Mouse (Mus musculus) natural killer cell, adult 2 months (primary cell): Measurements from ENCODE around the gene Arel1.

Experiments
- DNase-seq, 2 experiments: peaks; one replicate each; pipeline ENCODE4 v3.0.0; 2022; ENCODE audit warnings: low spot score in 2 of 2

Gene Arel1

DNA sequence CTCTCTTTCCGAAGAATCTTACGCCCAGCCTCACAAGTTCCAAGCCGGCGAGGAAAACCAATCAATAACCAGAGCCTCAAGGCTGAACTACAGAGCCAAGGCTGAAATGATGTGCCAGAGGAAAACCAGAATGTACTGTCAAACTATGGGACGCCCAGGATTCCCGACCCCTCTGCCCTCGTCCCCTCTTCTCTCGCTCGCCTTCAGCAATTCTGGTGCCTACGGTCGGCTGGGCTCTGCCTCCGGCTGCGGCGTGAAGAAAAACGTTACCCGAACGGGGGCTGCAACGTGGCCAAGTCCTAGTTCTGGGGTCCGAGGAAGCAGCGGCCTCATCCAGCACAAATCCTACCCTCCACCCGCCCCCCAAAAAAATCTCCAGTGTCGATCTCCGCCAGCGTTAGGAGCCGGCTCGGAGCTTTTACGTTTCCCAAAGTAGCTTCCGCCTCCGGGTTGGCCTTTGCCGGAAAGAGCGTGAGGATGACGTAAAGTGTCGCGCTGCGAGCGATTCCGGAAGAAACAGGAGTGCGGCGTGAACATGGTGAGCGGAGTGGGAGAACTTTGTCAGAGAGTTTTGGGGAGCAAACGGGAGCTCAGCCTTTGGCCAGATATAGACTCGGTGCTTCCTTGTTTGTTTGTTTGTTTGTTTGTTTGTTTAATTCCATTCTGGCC lies at the start of gene Arel1, which contains the start of gene Fcf1:
Gene Arel1, minus strand, starts transcription at position 473 of the 669 bp plus-strand sequence.
Gene Fcf1, plus strand, starts transcription at position 470 of the 669 bp plus-strand sequence.
- DNase-seq = peak; percentile 70 to 81

DNA sequence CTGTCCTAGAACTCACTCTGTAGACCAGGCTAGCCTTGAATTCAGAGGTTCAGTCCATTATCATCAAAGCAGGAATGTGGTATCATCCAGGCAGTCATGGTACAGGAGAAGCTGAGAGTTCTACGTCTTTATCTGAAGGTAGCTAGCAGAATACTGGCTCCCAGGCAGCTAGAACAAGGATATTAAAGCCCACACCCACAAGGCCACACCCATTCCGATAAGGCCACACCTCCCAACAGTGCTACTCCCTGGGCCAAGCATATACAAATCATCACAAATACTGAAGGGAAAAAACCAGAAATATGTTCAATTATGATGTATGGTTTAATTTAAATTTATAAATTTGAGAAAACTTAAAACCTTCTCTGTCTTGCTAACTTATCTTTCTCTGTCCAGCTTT lies 41.5 kb upstream of the Arel1 start:
- DNase-seq = no peak

DNA sequence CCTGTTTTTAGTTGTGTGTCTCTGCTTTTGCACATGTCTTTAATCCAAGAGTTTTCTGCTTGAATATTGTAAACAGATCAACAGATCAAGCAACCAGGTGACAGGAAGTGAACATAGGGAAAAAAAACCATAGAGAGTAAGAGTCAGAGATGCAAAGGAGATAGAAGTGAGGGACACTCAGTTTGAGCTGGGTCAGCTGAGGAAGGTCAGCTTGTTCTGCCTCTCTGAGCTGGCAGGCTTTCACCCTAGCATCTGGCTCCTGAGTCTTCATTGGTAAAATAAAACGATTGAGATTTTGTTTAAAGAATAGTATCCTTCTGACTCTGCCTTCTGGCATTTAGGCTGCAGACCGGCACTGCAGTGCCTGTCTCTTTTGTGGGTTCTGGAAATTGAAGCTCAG lies 39.8 kb upstream of the Arel1 start:
- DNase-seq = no peak

DNA sequence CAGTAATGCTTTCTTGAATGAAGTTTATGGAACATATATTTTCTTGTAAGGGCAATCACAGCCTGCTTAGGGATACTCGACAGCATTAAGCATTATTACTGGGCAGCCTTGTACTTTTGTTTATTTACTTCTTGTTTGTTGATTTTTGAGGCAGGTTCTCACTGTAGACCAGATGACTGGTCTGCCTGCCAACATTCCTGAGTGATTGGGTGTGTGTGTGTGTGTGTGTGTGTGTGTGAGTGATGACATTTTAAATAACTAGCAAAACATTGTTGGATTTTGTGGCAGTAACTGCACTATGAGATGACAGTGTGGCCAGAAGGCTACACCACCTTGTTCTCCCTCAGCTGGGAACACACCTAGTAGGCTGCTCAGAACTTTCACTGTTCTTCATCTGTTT lies 39.1 kb upstream of the Arel1 start:
- DNase-seq = no peak

DNA sequence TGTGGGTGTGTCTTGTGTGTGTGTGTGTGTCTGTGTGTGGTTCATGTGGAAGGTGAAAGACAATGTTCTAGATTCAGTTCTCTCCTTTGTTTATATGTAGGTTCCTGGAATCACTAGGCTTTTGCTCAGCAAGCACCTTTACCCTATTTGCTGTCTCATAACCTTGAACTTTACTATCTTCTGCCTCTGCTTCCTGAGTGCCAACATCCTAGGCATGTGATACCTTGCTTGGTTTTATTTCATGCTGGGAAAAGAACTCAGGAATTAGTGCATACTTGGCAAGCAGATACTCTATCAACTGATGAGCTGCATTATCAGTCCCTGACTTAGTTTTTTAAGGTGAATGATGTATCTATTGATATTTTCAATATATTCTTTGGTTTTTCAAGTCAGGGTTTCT lies 36.3 kb upstream of the Arel1 start:
- no peak for DNase-seq

DNA sequence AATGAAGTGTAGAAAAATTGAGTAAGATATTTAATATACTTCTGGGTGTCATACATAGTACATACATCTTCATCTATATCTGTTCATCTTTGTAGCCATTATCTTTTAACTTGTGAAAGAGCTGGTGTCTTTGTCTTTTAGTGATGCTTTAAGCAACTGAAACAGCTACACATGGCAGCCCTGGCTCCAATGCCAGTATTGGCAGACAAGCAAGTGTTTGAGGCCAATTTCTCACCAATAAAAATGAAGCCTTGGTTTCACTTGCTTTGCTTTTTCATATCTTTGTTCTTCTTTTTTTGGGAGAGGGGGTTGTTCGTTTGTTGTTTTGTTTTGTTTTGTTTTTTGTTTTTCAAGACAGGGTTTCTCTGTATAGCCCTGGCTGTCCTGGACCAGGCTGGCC lies 35.5 kb upstream of the Arel1 start:
- no peak for DNase-seq

DNA sequence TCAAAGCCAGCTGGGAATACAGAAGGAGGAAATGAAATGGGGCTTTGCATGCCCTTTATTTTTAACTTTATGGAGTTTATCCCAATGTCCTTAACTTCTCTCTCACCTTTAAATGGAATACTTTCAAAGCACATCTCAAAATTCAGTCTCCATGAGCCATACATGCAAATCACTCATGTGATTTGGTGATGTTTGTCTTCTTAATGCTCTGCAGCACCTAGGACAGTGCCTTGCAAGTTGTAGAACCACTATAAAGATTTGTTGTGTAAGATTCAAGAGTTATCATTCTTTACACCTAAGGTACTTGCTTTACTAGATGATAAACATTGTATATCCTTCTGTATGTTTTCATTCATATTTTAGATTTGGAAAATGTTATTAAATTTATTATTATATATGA lies 28.4 kb upstream of the Arel1 start:
- no peak for DNase-seq

DNA sequence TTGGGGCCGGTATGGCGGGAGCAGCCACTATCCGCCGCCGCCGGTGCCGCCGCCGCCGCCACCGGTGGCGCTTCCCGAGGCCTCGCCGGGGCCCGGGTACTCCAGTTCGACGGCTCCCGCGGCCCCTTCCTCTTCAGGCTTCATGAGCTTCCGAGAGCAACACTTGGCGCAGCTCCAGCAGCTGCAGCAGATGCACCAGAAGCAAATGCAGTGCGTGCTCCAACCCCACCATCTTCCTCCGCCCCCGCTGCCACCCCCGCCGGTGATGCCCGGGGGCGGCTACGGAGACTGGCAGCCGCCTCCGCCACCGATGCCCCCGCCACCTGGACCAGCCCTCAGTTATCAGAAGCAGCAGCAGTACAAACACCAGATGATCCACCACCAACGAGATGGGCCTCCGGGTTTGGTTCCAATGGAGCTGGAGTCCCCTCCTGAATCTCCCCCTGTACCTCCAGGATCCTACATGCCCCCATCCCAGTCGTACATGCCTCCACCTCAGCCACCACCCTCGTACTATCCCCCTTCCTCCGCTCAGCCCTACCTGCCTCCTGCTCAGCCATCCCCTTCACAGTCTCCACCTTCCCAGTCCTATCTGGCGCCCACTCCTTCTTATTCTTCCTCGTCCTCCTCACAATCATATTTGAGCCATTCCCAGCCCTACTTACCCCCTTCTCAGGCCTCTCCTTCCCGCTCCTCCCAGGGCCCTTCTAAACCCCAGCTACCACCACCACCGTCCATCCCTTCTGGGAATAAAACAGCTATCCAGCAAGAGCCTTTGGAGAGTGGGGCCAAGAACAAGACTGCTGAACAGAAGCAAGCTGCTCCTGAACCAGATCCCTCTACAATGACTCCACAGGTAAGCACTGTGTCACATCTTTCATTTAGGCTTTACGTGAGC lies 26.1 kb upstream of the Arel1 start:
- no peak for DNase-seq

DNA sequence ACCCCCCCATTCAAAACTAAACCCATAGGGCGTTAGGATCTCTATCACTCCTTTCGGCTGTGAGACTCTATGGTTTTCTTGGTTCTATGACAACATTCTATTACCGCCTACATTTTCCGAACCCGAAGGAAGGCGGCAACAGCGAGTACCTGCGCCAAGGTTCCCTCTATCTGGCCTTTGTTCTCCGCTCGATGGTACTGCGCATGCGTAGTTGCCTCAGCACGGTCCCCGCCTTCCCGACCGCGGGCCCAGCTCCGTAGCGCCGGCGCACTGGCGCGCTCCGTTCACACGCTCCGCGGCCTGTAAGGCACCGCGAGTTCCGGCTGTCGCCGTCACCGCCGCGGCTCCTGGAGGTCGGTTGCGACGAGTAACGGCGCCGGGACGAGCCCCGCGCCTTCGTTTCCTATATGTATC lies 25.4 kb upstream of the Arel1 start, which contains the start of gene Ylpm1:
Gene Ylpm1, plus strand, starts transcription at position 239 of the 414 bp plus-strand sequence.
- DNase-seq = peak; percentile 97 to 98

DNA sequence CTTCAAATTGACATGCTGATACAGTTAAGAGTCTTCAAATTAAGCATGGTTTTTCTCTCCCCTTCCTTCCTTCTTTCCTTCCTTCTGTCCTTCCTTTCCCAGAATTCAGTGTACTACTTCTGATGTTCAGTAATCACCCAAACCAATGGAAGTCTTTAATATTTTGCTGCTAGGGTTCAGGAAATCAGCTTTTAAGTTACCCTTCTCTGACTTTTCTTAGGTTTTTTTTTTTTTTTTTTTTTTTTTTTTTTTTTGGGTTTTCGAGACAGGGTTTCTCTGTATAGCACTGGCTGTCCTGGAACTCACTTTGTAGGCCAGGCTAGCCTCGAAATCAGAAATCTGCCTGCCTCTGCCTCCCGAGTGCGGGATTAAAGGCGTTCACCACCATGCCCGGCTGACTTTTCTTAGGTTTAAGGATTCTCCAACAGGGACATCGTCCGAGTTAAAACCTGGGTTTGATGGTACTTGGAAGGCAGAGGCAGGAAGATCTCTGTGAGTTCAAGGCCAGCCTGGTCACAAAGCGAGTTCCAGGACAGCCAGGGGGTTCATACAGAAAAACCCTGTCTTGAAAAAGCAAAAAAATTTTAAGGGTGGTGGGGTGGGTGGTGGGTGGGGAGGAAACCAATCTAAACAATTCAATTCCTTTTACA lies 24.5 kb upstream of the Arel1 start:
- DNase-seq = no peak

DNA sequence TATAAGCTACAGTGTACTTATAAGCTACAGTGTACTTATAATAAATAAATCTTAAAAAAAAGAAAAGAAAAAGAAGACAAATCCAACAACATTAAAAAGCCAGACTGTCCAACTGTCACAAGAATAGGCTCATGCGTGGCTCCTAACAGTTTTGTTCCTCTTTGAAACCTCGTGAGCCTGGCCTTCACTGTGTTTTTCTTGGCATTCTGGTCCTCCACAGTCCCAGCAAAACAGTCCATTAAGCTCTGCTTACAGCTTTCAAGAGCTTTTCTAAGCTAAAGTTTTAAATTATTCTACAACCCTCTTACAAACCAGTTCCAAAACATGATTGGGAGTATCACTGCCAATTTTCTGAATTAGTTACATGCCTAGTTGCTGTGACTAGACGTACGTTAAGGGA lies 18.8 kb upstream of the Arel1 start:
- no peak for DNase-seq

DNA sequence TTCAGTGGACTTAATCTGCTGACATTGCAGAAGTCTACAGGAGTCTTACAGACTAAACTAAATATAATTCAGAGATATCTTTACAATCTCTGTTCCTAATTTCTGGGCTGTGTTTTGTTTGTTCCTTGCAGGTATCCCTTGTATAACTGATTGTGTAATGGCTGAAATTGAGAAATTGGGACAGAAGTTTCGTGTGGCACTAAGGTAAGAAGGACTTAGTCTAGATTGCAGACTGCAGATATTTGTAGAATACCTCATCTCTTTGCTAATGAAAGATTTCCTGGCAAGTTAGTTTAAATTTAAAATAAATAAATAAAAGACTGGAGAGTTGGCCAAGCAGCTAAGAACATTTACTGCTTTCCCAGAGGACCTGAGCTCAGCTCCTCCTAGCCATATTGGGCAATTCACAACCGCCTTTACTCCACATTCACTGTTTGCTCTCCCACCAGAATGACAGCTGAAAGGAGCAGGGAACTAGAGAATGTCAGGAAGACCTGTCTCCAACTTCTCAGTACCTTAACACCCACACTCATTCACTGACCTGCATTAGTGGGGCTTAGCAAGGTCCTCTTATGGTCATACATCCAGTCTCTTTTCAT lies 8.7 kb upstream of the Arel1 start:
- no peak for DNase-seq

DNA sequence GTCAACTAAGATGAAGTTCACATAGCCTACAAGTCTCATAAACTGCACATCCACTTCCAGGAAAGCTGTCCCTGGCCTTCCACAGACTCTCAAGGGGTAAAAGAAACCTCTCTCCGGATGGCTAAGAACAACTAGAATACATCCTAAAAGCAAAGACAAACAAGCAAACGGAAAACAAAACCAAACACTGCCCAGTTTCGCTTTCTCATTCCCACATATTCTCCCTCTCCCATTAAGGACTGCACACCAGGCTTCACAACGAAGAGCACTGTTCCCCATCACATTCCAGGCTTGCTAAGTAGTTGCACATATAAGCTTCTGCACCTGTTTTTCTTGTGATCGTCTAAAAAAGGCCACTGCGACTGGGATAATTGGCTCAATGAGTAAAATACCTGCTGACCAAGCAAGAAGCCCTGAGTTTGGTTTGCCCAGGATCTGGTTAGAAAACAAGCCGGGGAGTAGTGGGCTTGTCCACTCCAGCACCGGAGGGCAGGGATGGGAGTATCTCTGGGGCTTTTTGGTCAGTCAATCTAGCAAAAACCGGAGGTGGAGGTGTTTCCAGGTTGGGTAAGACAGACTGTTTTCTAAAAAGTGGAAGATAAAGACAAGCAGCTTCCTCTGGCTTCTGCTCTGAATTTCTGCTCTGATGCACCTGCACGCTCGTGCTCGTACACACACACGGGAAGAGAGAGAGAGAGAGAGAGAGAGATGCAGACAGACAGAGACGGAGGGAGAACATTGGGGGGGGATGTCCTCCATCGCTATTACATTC lies 858 bp downstream of the Arel1 start:
- DNase-seq = peak in 1 of 2 experiments; percentile 22

DNA sequence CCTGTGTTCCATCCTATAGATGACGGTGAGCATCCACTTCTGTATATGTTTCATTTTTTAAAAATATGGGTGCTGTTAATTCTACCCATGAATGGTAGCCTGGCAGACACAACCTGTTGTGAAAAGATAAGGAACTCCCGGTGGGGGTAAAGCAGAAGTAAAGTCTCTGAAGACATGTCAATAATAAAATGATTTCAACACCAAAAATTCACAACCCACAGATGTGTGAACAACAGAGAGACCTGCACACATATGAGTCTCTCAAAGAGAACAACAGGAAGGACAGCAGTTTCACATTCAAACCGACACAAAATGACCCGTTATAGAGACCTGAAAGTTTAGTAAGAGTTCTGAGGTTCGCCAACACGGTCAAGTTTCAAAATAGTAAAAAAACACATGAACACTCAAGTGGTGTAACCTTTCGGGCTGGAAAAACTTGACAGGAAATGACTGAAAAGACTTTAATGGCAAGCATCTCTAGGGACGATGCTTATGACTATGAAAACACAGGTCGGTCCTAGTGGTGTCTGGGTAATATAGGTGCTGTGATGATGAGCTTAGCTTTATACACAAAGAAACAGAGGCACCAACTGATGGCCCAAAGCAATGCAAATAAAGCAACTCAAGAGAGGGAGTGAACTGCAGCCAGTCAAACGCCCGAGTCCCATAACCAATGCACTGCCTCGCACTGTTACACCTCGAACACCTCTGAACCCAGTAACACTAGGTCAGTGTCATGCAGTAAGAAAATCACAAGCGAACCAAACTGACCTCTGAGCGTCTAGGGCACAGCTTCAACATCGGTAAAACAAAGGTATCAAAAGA lies 1.7 kb downstream of the Arel1 start:
- DNase-seq = peak; percentile 47 to 56

DNA sequence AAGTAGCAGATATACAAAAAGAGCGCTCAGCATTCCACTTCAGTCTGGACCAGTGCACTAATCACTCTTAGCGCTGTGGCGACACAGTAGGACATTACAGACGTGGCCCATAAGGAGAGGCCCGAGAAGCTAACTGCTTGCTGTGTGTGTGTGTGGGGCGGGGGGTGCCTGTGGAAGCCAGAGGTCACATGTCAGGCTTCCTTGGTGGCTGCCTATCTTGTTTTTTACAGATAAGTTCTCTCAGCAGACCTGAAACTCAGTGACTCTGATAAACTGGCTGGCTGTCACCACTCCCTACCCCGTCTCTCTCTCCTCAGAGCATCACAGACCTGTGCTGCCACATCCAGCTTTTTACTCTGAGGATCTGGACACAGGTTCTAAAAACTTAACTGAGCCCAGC lies 8.1 kb downstream of the Arel1 start:
- no peak for DNase-seq

DNA sequence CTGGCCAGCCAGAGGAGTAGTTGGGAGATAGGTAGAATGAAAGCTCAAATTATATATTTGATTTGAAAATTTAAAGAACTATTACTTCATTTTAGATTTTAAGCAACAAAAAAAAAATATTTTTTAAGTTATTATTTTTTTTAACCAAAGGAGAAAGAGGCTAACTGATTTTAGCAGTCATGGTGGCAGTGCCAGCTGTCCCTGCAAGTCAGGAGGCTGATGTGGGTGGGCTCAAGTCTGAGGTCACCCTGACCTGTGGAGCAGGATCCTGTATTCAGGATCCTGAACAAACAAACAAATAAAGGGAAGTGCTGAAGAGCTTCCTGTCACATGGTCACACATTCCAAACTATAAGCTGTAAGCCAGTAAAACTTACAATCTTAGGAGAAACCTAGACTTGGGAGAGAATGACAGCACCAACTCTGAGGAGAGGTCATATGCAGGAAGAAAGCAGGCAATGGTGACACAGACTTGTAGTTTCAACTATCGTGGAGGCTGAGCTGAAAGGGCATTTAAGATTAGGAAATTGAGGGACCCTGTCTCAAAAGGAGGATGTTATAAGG lies 11.8 kb downstream of the Arel1 start:
- no peak for DNase-seq

DNA sequence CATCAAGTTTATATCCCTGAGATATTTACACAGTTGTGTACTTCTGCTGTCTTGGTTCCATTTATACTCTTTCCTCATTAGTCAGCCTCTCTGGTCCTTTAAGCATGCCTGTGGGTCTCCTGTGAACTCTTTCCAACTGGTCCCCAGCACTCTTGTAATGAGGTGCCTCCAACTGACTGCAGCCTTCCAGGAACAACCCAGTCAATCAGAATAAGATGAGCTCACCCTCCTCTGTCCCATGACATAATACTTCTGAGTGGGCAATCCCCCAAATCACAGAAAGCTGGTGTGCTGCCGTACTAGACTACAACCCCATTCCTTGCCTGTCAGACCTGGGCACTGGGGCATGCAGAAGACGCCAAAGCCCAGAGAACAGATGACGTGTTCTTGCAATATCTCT lies 14.4 kb downstream of the Arel1 start:
- DNase-seq = no peak

DNA sequence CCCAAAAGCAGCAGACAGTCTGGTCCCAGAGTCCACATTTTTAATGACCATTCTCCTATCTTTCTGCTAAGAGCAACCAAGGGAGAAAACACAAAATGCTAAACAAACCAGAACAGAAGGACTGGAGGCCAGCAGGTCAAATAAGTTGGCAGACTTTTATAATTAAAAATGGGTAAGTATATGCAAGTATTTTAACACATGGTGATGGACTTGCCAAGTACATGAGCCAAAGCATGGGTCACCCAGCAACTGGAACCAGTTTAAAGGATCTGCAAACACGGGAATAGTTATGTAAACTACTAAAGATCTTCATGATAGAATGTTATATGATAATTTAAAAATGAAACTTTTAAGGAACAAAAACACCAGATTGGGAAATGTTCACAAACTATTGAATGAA lies 18.3 kb downstream of the Arel1 start:
- DNase-seq = no peak

DNA sequence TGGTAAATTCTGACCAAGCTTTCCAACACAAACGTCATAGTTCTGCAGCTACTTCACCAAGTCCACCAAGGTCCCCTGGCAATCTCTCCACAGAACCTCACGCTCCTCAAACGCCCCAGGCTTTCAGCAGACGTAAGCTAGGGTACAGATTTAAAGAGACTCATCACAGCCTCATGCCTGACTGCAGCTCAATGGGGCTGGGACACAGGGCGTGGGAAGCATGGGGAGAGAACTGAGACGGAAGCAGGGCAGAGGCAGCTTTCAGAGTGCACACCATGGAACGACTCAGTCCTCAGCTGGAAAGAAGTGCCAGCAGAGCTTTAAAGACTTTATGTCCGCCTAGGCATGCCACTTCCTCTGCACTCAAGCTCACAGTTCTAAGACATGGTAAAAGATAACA lies 19.2 kb downstream of the Arel1 start:
- no peak for DNase-seq

DNA sequence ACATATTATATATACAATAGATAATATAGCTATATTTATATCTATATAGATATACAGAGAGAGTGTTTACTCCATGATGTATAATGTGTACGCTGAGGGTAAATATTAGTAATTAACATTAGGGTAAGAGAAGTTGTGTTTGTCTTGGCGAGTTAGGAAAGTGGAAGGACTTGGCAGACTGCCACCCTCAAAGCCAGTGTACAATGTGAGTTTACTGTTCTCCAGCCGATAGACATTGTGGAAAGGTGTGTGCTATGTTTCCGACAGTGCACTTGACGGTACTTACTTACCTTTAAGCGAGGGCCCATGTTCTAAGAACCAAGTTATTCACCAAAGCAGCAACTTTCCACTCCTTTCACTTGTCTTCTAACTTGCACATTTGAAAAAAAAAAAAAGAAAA lies 19.9 kb downstream of the Arel1 start:
- DNase-seq = no peak
